Mouse (Mus musculus) gastrocnemius, postnatal 4 days (tissue): ENCODE results near the gene Opa1. TPM values are rescaled to one million over a fixed set of nuclear protein-coding genes. Genes with fewer than 3 reads are reported as not detected.

Source experiments
- DNase-seq, 2 experiments: peaks; one replicate each; pipeline ENCODE4 v3.0.0; 2021 to 2022; ENCODE audit warnings: low spot score in 2 of 2, mixed read lengths in 2 of 2
- total RNA-seq, 2 experiments: library from RNA; stranded (reverse); gene quantifications; 2 replicates each; pipeline ENCODE4 v1.2.3; 2021

The Opa1 gene
- total RNA-seq, 2 experiments from 2014 or later = 57.7 to 59.4 TPM

- DNase-seq = no peak
Observed at GRCm38 (mm10) chr16:29687987-29688885, 109.1 kb downstream of the Opa1 start.

- DNase-seq = no peak
Observed at GRCm38 (mm10) chr16:29689187-29689819, 110.2 kb downstream of the Opa1 start.

GRCm38 (mm10) chr16:29693025-29693682 lies 114.0 kb downstream of the Opa1 start:
- DNase-seq = no peak

- DNase-seq = no peak
Observed at GRCm38 (mm10) chr16:29693791-29694419, 114.8 kb downstream of the Opa1 start.

GRCm38 (mm10) chr16:29694420-29694959 lies 115.4 kb downstream of the Opa1 start:
- no peak for DNase-seq

Other genes with a start within 250 kb of the Opa1 start
- 1 to 10 TPM; 1.9 to 2.4 TPM for gene Atp13a5, start 200.6 kb upstream of the Opa1 start, total RNA-seq
- gene Atp13a4, start 34.5 kb upstream of the Opa1 start, total RNA-seq = not detected